Mouse (Mus musculus) activated CD4-positive, CD25-positive, alpha-beta regulatory T cell, adult 4 months (primary cell): ENCODE measurements around the gene Hmox2. TPM values are rescaled to one million over a fixed set of nuclear protein-coding genes. Genes with fewer than 3 reads are reported as not detected.

Experiments used
- ATAC-seq: one replicate; pipeline ENCODE4 v1.8.0; 2017
- polyA plus RNA-seq, 2 experiments: library from polyadenylated mRNA; unstranded; fragments of 100-300 nt; shearing (Covaris generic); gene quantifications; one replicate each; pipeline ENCODE4 v1.2.1; 2017

The Hmox2 gene
- polyA plus RNA-seq, 2 experiments from 2014 or later, result 121 to 122 TPM

DNA sequence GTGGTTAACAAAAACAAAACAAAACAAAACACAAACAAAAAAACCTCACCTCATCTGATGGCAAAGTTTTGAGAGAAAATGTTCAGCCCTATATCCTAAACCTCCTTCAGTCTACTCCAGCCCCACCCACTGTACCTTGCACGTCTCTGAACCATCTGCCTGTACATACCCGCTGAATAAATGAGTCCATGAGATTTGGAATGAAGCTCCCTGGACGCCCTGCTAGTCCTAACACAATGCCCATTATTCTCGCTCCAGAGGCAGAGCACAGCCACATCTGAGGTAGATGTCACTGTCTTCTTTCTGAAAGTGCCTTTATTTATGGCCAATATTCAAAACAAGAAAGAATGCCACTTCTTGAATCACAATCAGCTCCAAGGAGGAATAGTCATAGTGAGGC lies 59.5 kb downstream of the Hmox2 start:
- ATAC-seq, result no peak

GRCm38 (mm10) chr16:4788176-4788575 lies 62.0 kb downstream of the Hmox2 start:
- ATAC-seq, result no peak

DNA sequence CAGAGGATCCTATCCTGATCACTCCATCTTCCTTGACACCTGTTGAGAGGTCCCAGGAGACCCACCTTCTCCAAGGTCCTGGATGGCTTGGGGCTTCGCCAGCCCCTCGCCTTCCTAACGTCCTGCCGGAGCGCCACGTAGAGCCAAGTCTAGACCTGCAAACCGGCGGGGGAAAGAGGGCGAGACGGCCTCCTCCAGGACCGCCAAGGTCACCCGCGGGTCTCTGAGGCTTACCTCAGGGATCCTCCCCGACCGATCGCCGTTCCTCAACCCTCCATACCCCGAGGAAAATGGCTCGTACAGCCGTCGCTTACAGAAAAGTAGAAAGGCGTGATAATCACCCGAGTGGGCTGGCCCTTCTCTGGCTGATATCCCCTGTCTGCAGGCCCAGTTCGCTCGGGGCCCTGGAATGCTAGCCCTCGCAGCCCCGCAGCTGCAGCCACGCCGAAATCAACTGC lies 63.2 kb downstream of the Hmox2 start:
- peak; percentile 5 for ATAC-seq

GRCm38 (mm10) chr16:4789810-4790559 lies 63.8 kb downstream of the Hmox2 start, which contains the start of gene Cdip1:
Cdip1 (minus strand) TSS chr16:4790292.
- ATAC-seq, result peak; percentile 93

- no peak for ATAC-seq
These were observed 65.2 kb downstream of the Hmox2 start for GRCm38 (mm10) chr16:4791332-4791731.

- ATAC-seq, result no peak
These were observed 70.5 kb downstream of the Hmox2 start for GRCm38 (mm10) chr16:4796631-4797030.

Other genes starting within 250 kb of the Hmox2 start
- gene Srl, start 184.5 kb upstream of the Hmox2 start, polyA plus RNA-seq, result 1 to 10 TPM in 1 of 2 experiments, under 1 TPM in 1; 0.20 to 1.9 TPM
- gene Tfap4, start 166.5 kb upstream of the Hmox2 start, polyA plus RNA-seq, result 1 to 10 TPM; 4.1 to 6.2 TPM
- gene Glis2, start 131.6 kb upstream of the Hmox2 start, polyA plus RNA-seq, result under 1 TPM in 1 of 2 experiments, not detected in 1; 0.71 TPM
- 10 to 100 TPM; 30.5 to 37.9 TPM for gene Pam16, start 101.4 kb upstream of the Hmox2 start, polyA plus RNA-seq
- gene Vasn, start 86.4 kb upstream of the Hmox2 start, polyA plus RNA-seq, result 1 to 10 TPM in 1 of 2 experiments, under 1 TPM in 1; 0.79 to 1.1 TPM
- 10 to 100 TPM; 17.3 to 22.8 TPM for gene Dnaja3, start 86.4 kb upstream of the Hmox2 start, polyA plus RNA-seq
- 100 to 1,000 TPM in 1 of 2 experiments, 10 to 100 TPM in 1; 98.7 to 102 TPM for gene Coro7, start 46.6 kb upstream of the Hmox2 start, polyA plus RNA-seq
- 10 to 100 TPM; 17.9 to 18.3 TPM for gene Nmral1, start 7.0 kb upstream of the Hmox2 start, polyA plus RNA-seq
- gene Cdip1, start 63.9 kb downstream of the Hmox2 start, polyA plus RNA-seq, result 10 to 100 TPM; 27.3 to 27.6 TPM
- gene 4930562C15Rik, start 109.1 kb downstream of the Hmox2 start, polyA plus RNA-seq, result 1 to 10 TPM in 1 of 2 experiments, under 1 TPM in 1; 0.88 to 1.4 TPM
- 10 to 100 TPM; 26.7 to 26.8 TPM for gene Ubald1, start 154.0 kb downstream of the Hmox2 start, polyA plus RNA-seq
- gene Mgrn1, start 159.9 kb downstream of the Hmox2 start, polyA plus RNA-seq, result 10 to 100 TPM; 25.9 to 33.6 TPM
- 10 to 100 TPM; 86.6 to 90.3 TPM for gene Nudt16l1, start 212.4 kb downstream of the Hmox2 start, polyA plus RNA-seq
- 10 to 100 TPM; 29.7 to 31.8 TPM for gene Anks3, start 237.8 kb downstream of the Hmox2 start, polyA plus RNA-seq